Mouse (Mus musculus) small intestine, adult 2 months (tissue): ENCODE results near the gene Brinp3. TPM values are rescaled to one million over a fixed set of nuclear protein-coding genes. Genes with fewer than 3 reads are reported as not detected.

Source experiments
- H3K27ac ChIP-seq: fragments of 200-500 bp; 2 replicates; pipeline ENCODE4 v1.5.1; 2012; ENCODE audit warnings: low read depth, low read length, control low read depth, inconsistent platforms; ENCODE audit not compliant: insufficient read depth
- H3K27me3 ChIP-seq: fragments of 200-500 bp; 2 replicates; pipeline ENCODE4 v1.6.1; 2012; ENCODE audit warnings: mild to moderate bottlenecking, moderate library complexity, low read length, inconsistent platforms; ENCODE audit not compliant: control insufficient read depth, insufficient read depth
- H3K36me3 ChIP-seq: fragments of 200-500 bp; 2 replicates; pipeline ENCODE4 v1.6.1; 2012; ENCODE audit warnings: mild to moderate bottlenecking, low read length, control low read depth, inconsistent platforms; ENCODE audit not compliant: control insufficient read depth, insufficient read depth
- H3K4me1 ChIP-seq: fragments of 200-500 bp; 2 replicates; pipeline ENCODE4 v1.6.1; 2012; ENCODE audit warnings: low read length, inconsistent platforms, mixed read lengths; ENCODE audit not compliant: control insufficient read depth, insufficient read depth, insufficient read length
- H3K4me3 ChIP-seq: fragments of 200-500 bp; 2 replicates; pipeline ENCODE4 v1.5.1; 2012; ENCODE audit warnings: low read depth, mild to moderate bottlenecking, control low read depth, inconsistent platforms, low read length, moderate library complexity
- CTCF ChIP-seq: fragments of 200-500 bp; IDR thresholded peaks from 2 replicates; pipeline ENCODE4 v1.5.1; 2012; ENCODE audit warnings: low read depth, mild to moderate bottlenecking, control low read depth, inconsistent platforms, low read length, moderate library complexity, mixed read lengths; ENCODE audit not compliant: insufficient replicate concordance, insufficient read length; ENCODE audit errors: extremely low read depth
- POLR2A ChIP-seq: fragments of 200-500 bp; IDR thresholded peaks from 2 replicates; pipeline ENCODE4 v1.6.1; 2012; ENCODE audit warnings: low read depth, mild to moderate bottlenecking, control low read depth, inconsistent platforms, low read length, moderate library complexity
- WGBS: fragments of 180-500 bp; shearing (Covaris S2); methylation state at CpG from one replicate; pipeline ENCODE4 v1.1.7; 2018; 5-methylcytosine and 5-hydroxymethylcytosine counted together
- polyA plus RNA-seq: library from polyadenylated mRNA; depleted of rRNA; stranded (reverse); fragments of >200 nt; gene quantifications from 2 replicates; pipeline ENCODE4 v1.2.3, GENCODE M21; 2012

Brinp3 gene
- polyA plus RNA-seq, 1 experiment = not detected

DNA sequence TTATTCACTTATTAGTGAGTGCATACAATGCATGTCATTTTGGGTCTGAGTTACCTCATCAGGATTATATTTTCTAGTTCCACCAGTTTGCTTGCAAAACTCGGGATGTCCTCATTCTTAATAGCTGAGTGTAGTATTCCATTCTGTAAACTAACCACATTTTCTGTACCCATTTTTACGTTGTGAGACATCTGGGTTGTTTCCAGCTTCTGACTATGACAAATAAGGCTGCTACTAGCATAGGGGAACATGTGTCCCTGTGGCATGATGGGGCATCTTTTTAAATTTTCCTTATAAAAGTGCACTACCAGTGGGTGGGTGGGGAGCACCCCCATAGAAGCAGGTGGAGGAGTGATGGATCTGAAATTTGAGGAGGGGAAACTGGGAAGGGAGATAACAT lies 292.7 kb downstream of the Brinp3 start:
- Histone ChIP-seq H3K36me3 (no peaks in the 10 kb centered on the region), H3K27ac (no peak overlapping the region), H3K4me1 (no peaks in the 10 kb centered on the region), H3K27me3 (no peaks in the 10 kb centered on the region), H3K4me3 (no peak overlapping the region)
- WGBS = 42% methylated on average over 2 of the region's 2 CpGs
- no peak for TF ChIP-seq CTCF
- no peak for TF ChIP-seq POLR2A

DNA sequence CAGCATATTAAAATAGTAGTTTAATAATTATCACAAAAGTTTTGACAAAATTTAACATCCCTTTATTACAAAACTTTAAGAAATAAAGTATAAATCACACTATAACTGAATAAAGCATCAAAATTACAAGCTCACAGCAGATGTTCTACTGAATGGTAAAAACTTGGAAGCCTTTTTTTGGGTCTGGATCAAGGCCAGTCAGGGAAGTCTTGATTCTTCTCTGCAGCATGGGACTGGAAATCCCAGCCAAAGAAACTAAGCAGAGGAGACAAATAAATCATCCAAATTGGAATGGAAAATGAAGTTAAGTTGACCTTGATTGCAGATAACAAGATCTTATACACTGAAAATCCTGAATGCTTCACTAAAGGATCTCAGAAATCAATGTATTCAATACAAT lies 298.3 kb downstream of the Brinp3 start:
- no peaks in the 10 kb centered on the region for H3K27me3 ChIP-seq
- no peak for TF ChIP-seq CTCF
- no peak for TF ChIP-seq POLR2A
- H3K4me3 ChIP-seq = no peak overlapping the region

DNA sequence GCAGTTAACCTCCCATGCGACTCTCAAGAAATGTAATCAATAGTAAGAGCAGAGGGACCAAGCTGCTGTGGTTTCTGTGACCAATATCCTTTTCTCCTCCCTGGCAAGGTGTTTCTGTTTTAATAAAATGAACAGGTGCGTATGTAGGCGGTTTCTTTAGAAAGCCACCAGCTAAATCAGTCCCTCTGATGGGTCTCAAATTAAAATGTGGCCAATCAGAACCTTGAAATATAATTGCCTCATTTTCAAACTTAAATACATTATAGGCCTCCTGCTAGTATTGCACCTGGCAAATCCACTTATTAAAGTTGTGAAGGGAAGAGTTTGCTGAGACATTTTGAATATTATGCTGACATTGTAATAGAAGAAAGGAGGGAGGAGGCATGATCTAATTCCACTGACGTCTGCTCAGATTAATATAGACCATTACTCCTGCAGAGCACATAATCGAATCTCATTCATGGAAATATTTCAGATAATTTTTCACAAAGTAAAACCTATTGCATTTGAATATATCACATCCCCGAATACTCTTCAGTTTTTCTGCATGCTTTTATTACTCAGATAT lies 305.5 kb downstream of the Brinp3 start:
- TF ChIP-seq POLR2A (no peak), CTCF (no peak)
- Histone ChIP-seq H3K27ac (no peak overlapping the region), H3K36me3 (no peaks in the 10 kb centered on the region), H3K4me1 (no peaks in the 10 kb centered on the region), H3K27me3 (no peaks in the 10 kb centered on the region), H3K4me3 (no peak overlapping the region)
- 83% methylated on average over 6 of the region's 6 CpGs for WGBS

More for the DNA sequence above, 298.3 kb downstream of the Brinp3 start:
- H3K27ac ChIP-seq = no peak overlapping the region
- H3K36me3 ChIP-seq = no peaks in the 10 kb centered on the region
- no peaks in the 10 kb centered on the region for H3K4me1 ChIP-seq

DNA sequence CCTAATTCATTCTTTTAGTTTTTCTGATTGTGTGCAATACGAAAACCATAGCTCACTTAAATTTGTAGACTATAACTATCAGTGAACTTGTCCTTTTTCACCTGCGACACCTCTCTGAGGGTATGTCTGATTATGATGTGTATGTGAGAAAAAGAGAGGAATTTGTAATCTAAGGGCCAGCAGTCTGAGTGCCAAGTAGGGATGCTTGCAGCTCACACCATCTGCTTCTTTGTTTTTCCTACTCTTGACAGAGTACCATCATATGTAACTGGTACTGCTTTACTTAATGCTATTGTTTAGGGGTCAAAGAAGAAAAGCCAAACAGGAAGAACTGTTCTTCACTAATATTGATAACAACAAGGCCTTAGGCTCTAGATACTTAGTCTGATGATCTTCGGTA lies 307.3 kb downstream of the Brinp3 start:
- TF ChIP-seq POLR2A (no peak), CTCF (no peak)
- no peak overlapping the region for H3K27ac ChIP-seq
- no peaks in the 10 kb centered on the region for H3K4me1 ChIP-seq
- no peaks in the 10 kb centered on the region for H3K27me3 ChIP-seq
- WGBS = 84% methylated on average over 3 of the region's 3 CpGs
- no peaks in the 10 kb centered on the region for H3K36me3 ChIP-seq
- no peak overlapping the region for H3K4me3 ChIP-seq

DNA sequence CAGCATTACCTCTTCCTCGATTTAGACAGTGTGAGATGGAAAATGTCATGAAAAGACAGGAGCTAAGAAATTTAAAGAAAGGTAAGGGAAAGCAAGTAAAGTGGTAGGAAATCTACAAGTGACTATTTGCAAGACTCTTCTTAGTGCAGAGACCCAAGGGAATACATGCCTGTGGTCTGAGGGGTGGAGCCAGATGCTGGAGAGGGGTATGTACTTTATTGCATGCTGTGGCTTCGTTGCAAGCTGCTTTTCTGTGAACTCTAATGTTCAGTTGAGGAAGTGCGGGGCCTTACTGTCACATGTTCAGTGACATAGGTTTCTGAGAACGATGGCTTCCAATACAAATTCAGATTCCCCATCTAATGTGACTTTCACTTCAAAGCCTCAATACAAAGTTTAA lies 313.2 kb downstream of the Brinp3 start:
- H3K27me3 ChIP-seq = no peaks in the 10 kb centered on the region
- WGBS = 66% methylated on average over 4 of the region's 4 CpGs

DNA sequence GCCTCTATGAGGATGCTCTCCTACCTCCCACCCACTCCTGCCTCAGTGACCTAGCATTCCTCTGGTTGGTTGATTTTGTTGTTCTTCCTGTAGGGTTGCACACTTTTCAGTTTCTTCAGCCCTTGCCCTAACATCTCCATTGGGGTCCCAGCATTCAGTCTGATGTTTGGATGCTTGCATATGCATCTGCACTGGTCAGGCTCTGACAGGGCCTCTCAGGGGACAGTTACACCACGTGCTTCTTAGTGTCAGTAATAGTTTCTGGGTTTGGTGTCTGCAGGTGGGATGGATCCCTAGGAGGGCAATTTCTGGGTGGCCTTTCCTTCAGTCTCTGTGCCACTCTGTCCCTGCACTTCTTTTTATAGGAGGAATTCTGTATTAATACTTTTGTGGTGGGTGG lies 339.3 kb downstream of the Brinp3 start:
- Histone ChIP-seq H3K27me3 (no peaks in the 10 kb centered on the region), H3K4me3 (no peak overlapping the region), H3K4me1 (no peaks in the 10 kb centered on the region), H3K36me3 (no peaks in the 10 kb centered on the region), H3K27ac (no peak overlapping the region)
- 19% methylated on average over 1 of the region's 1 CpGs for WGBS
- no peak for TF ChIP-seq CTCF
- TF ChIP-seq POLR2A = no peak

More for the DNA sequence above, 313.2 kb downstream of the Brinp3 start:
- no peak overlapping the region for H3K4me3 ChIP-seq
- H3K36me3 ChIP-seq = no peaks in the 10 kb centered on the region
- TF ChIP-seq POLR2A (no peak), CTCF (no peak)
- no peak overlapping the region for H3K27ac ChIP-seq
- H3K4me1 ChIP-seq = no peaks in the 10 kb centered on the region

DNA sequence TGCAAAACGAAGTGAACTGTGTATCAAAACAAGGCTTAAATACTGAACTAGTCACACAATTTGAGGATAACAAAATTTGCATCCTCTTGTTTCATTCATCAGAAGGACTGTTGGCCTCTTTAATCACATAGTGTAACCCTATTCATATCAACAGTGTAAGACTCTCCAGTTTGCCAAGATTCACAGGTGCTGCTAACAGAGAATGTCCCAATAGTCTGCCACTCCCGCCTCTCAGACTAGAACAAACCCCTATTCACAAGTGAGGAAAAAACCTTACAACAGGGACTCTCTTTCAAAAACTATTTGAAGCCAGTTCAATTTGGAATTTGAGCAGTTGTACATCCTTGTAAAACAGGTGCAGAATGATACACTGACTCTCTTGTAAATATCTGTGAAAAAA lies 349.5 kb downstream of the Brinp3 start:
- H3K4me1 ChIP-seq = no peaks in the 10 kb centered on the region
- TF ChIP-seq POLR2A (no peak), CTCF (no peak)
- no peaks in the 10 kb centered on the region for H3K36me3 ChIP-seq
- H3K4me3 ChIP-seq = no peak overlapping the region
- no peaks in the 10 kb centered on the region for H3K27me3 ChIP-seq
- no peak overlapping the region for H3K27ac ChIP-seq
- 54% methylated on average over 2 of the region's 2 CpGs for WGBS

DNA sequence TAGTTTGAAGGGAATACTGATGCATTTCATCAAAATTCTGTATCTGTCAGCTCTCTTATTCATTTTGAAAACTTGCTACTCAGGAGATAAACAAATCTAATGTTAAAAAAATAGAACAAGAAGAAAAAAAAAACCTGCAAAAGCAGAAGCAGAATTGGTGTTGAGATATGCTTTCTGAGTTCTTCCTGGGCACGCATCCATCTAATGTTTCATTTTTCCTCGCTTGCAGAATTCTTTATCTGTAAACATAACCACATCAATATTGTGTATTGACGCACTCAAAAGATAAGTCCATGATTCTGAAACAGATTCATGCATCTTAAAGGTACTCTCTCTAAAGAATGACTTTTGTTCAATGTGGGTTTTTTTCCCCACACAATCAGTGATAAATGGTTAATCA lies 354.3 kb downstream of the Brinp3 start:
- TF ChIP-seq CTCF = no peak
- no peak for TF ChIP-seq POLR2A
- no peaks in the 10 kb centered on the region for H3K27me3 ChIP-seq
- 62% methylated on average over 3 of the region's 3 CpGs for WGBS
- H3K36me3 ChIP-seq = no peaks in the 10 kb centered on the region
- H3K27ac ChIP-seq = no peak overlapping the region
- H3K4me3 ChIP-seq = no peak overlapping the region
- no peaks in the 10 kb centered on the region for H3K4me1 ChIP-seq
